Mouse (Mus musculus): ENCODE results near the gene 4930404H24Rik.

4930404H24Rik gene

DNA sequence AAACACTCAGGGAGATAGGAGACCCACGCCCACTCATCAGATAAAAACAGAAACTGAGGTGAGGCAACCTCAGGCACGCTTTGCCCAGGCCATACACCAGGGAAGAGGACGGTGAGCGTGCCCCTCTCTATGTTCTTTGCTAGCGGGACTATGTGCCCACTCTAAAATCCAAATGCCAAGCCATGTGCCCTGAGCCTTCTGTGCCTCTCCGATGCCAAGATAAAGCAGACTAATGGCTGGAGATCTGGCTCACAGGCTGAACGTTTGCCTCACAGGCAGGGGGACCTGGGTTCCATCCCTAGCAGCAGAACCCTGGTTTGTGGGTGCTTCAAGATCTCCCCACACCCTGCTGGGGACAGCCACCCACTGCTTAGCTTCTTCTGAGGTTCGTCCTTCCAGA lies 17.5 kb downstream of the 4930404H24Rik start:
- no peak for DNase-seq (ENCODE audit: low spot score)

DNA sequence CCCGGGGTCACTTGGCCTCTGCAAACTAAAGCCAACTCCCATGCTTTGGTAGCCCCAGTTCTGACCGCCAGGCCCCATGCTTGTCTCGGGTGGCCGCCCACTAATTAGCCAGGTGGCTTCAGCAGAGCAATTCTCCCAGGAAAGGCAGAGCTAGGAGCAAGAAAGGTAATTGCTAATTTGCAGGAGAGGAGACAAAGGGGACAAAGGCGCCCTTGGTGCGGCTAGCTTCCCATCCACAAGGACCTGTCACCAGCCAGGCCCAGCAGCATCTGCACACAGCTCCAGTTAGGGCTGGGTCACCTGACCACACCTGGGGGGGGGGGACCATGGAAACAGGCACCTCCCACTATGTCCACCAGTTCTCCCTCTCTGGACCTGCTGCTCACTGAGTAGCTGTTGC lies 19.0 kb downstream of the 4930404H24Rik start:
- DNase-seq (ENCODE audit: low spot score), result no peak

DNA sequence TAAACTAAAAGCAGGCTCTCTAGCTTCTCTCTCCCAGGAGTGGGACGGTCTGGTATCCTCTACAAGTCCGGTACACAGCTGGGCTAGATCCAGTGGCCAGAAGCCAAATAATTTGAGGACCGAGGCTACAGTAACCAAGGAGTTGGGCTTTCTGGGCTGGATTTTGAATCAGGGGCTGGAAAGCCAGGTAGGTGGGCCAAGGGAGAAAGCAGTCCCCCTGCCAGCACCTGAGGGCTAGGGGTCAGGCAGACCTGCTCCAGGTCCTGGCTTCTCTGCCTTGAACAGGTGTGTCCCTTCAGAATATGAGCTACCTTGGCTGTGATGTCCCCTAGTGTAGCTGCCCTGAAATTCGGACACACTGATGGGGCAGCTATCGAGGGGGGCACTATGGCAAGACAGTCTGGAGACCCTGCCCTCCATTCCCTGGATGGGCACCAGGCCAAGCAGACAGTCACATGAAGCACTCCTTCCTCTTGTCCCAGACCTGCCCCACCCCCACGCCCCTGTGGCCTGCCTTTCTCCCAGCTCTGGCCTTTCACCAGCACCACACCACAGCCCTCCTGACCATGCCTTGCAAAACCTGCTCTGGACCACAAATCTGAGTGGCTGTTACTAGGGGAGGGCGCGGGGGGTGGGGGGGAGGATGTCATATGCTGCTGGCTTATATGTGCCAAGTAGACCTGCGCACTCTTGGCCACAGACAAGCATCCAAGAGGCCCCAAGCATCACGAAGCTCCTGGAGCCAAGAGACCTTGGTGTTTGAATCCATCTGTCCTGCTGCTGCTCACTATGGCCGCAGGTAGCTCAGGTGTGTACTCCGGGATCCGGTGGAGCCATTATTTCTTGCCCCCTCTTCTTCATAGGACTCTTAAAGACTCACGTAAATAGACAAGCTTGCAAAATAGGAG lies 20.1 kb downstream of the 4930404H24Rik start:
- no peak for DNase-seq (ENCODE audit: low spot score)

DNA sequence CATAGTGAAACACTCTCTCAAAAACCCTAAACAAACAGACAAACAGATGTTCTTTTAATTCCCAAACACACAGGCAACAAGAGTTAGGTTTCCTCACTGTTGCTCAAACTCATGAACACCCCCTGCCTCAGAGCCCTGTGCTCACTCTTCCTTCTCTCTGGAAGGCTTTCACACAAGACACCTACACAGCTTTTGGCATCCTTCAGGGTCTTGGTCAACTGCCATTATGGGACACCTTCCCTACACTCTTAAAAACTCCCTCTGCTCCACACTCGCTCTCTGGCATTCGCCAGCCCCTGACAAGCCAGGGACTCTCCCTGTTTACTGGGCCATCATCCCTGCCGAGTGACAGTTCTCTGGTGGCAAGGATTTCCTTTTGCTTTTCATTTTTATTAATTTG lies 21.4 kb downstream of the 4930404H24Rik start:
- DNase-seq (ENCODE audit: low spot score), result no peak

DNA sequence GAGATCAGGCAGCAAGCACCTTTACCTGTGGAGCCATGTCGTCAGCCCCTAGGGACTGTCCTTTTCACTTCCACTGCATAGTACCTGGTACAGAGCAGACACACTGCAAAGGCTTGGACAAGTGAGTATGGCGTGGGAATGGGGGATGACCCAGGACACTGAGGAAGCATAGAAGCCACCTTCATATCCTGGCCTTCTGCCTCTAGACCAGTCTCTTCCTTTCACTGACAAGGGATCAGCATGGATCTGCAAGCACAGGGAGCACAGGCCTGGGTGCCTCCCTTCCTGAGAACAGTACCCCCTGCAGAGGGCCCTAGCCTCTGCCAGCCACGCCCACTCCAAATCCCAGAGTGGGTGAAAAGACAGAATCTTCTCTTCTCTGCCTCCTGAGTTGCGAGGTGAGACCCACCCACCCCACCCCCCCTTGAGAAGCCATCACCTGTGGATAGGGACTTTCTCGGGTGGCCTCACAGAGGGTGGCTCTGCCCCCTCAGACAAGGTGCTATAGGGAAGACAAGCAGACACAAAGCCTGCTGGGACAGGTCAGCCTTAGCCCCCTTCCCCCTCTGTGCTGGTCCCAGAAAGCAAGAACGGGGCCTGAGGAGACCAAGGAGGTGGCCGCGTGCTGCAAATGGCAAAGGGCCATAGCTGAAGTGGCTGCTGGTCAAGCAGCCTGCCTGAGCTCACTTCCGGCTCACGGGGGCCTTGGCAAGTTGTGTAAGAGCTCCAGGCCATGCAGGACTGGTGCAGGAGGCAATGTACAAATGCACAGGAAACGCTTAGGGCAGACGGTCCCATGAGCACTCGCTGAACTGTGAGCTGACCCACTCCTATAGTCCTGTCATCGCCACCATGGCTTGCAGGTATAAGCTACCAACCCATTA lies 22.1 kb downstream of the 4930404H24Rik start:
- no peak for DNase-seq (ENCODE audit: low spot score)

DNA sequence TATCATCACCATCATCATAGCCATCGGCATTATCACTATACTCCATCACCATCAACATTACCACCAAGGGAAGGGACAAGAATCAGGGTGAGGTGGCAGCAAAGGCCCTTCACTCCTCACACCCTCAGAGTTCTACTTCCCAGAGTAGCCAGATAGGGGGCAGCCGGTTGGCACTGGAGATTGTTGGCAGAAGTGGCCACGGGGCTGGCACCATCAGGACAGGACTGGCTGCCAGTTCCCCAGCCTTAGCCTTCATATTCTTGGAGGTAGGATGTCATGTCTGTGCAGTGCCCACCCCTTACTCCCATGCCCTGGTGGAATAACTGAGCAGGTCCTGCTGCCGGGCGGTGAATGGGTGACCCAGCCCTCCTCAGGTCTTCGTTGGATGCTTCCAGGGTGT lies 23.0 kb downstream of the 4930404H24Rik start:
- no peak for DNase-seq (ENCODE audit: low spot score)

DNA sequence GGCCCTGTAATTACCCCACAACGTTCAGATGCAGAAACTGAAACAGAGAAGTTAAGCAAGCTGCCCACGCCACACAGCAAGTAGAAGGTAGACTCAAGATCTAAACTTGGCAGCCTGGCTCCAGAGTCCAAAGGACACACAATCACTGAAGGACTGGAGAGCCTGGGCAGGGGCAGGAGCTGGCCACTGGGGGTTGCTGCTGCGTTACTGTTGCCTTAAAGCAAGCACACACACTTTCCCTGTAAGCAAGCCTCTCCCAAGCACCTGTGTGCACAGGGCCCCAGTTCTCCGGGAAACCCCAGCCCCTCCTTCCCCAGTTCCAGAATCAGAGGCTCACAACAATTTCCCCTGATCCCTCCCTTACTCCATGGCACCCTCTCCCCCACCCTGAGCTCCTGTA lies 24.4 kb downstream of the 4930404H24Rik start:
- no peak for DNase-seq (ENCODE audit: low spot score)

DNA sequence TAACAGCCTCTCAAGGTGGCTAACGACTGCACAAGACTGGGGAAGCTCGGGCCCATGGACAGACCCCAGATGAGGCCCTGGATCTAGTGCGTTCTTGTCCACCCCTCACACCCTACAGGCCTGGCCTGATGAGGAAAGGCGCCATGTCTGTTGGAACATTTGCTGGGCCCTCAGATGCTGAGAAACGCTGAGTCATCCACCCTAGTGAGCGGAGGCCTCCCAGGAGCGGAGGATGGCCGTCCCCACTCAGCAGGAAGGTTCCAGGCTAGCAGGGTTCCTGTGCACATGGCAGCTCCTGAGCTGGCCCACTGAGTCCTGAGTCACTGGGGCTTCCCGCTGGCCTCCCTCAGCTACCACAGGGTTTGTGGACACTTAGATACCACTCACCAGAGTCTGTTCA lies 27.5 kb downstream of the 4930404H24Rik start:
- DNase-seq (ENCODE audit: low spot score), result no peak

DNA sequence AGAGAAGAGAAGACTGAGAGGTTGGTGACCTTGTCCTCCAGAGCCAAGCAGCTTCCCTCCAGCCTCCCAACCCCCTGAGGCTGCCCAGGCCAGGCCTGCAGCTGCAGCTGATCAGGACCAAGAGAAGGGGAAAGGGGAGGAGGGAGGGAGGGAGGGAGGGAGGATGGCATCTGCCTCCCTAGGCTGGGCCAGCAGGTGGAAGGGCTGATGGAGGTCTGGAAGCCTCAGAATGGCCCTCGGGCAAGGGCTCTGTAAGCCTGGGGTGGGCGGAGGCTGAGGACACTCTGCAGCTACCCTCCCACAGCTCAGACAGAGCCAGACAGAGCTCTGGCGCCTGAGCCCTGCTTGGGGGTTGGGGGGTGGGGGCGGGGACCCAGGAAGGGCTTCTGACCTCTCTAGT lies 29.7 kb downstream of the 4930404H24Rik start:
- DNase-seq (ENCODE audit: low spot score), result no peak

DNA sequence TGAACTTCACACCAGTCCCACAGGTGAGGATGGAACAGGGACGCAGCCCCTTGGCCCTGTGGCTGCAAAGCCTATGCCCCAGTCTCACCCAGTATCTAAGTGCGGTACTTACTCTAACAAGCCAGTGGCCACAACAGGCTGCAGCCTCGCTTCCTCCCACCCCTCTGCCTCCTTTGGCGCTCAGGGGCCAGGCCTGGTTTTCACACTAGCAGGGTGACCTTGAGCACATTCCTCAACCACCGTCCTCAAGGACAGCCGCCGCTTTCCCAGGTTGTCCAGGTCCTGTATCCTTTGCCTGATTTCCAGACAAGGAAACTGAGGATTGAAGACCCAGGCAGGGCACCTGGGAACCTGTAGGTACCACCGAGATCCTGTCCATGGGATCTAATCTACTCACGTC lies 30.6 kb downstream of the 4930404H24Rik start:
- no peak for DNase-seq (ENCODE audit: low spot score)

DNA sequence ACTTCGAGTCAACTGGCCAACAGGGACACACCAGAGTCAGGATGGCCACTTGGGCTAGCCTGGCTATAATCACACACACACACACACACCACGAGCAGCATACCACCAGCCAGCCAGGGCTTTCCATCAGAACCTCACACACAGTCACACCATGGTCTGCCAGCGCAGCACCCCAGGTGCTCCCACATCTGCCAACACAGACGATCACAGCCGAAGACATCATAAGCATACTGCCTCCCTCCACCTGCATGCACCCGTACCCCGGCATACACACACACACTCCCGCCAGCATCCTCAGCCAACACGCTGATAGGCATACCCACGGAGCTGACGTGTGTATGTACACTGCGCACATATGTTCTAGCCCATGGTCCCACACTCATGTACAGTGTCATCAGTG lies 31.1 kb downstream of the 4930404H24Rik start:
- no peak for DNase-seq (ENCODE audit: low spot score)

DNA sequence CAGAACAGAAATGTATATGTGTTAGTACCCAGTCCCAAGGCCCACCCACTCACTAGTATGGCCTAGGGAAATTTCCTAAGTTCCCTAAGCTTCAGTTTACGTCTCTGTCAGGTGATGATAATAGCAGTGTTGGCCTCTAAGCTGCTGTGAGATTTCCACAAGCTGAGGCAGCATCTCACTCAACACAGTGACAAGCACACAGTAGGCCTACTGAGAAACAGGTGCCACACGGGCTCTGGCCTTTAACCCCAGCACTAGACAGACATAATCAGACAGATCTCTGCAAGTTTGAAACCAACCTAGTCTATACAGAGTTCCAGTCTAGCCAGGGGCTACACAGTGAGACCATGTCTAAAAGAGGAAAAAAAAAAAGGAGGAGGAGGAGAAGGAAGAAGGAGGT lies 32.1 kb downstream of the 4930404H24Rik start:
- DNase-seq (ENCODE audit: low spot score), result no peak

DNA sequence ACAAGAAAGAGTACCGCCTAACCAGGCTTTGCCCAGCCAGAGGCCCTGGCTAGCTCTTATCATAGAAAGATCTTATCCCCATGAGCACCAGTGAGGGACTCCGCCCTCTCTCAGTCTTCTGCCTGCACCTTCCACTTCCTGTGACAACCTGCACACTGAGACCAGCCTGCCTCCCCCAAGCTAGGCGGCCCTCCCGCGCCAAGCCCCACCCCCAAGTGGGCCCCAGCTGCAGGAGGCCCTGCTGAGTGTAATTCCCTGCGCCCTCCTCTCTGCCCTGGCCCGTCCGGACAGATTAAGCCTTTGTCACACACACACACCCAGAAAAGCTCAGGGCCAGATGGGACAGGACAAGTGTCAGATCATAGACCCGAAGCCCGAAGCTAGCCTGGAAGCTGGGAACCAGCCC lies 33.3 kb downstream of the 4930404H24Rik start:
- no peak for DNase-seq (ENCODE audit: low spot score)

DNA sequence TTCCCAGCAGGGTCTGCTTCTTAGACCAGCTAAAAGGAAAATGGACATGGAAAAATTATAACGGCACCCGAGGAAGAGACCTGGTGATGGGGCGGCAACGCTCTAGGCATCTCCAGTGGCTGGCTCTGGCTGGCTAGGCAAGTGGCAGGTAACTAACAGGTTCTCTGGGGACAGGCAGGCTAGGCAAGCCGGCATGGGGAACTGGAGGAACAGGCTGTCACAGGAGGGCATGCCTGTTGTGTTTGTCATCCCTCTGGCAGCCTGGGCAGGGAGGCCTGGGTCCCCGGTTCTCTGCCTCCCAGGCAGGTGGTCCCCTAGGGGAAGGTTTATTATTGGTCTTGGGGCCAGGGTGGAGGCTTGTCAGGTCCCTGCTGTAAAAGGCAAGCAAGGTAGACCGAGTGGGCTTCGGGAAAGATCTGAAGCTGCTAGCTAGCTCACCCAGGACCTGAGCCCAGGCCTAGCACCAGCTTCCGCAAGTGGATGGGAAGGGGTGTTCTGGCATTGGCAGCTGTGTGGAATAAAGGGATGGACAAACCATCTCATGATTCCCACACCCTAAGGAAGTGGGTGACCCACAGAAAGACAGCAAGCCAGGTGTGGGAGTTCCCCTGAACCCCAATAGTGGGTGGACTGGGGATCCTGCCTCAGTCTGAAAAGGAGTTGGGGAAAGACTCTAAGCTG lies 34.4 kb downstream of the 4930404H24Rik start:
- DNase-seq (ENCODE audit: low spot score), result no peak

DNA sequence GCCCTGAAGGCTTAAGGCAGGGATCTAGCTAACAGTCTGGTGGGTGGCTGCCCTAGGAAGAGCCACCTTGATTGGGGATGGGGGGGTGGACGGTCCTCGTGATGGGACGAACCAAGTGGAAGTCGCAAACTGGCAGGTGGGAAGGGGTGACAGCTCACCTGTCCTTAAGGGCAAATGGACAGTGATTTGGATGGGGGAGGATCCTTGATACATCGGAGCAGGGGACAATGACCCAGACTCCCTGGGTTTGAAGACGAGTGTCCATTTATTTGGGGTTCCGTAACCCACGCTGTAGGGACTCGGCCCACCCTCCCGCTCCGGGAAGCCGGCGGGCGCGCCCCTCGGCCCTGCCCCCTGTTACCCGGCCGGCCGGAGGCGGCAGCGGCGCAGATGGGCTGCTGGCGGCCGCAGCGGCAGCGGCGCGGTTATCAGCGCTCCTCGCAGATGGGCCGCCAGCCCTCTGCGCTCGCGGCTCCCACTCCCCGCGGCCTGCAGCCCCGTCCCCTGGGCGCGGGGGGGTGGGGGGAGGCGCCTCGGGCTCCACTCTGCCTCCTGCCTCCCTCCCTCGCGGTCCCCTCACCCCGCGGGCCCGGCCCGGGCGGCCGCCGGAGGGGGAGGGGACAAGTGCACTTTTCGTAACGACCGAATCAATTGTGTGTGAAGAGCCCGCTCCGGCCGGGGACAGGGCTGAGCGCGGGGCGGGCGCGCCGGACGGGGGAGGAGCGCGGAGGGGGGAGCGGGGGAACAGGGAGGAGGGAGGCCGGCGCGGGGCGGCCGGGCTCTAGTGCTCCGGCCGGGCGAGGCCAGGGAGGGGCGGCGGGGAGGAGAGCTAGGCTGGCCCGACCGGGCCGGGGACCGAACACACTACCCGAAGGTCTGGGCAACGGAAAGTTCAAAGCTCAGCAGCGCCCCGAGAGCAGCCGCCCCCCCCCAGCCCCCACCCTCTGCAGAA lies 35.3 kb downstream of the 4930404H24Rik start:
- no peak for DNase-seq (ENCODE audit: low spot score)

DNA sequence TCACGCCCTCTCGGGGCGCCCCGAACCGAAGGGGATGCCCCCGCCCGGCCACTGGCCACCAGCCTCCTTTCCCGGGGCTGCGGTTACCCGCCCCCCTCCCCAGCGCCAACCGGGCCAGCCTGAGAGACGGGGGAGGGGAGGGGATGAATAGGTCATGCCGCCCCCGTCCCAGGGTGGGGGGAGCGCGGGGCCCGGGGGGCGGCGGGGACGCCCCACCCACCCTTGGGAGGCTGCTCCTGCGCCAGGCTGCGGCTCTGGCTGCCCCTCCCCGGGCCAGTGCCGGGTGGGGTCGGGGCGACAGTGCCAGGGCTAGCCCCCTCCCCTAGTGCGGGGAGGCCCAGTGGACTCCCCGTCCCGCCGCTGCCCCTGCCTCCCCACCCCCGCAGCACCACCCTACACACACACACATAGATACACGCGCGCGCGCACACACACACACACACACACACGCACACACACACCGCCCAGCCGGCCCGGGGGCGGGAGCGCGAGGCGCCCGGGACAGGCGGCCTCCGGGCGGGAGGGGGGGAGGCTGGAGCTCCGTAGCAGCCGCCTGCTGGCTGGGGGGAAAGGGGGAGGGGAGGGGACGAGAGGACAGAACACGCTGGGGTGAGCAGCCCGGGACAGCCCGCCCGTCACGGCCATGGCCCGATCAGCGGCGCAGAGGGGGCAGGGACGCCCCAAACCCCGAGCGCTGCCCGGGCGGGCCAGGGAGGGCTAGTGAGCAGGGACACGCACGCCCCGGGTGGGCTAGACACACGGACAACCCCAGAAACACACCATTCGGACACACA lies 36.2 kb downstream of the 4930404H24Rik start:
- DNase-seq (ENCODE audit: low spot score), result no peak

DNA sequence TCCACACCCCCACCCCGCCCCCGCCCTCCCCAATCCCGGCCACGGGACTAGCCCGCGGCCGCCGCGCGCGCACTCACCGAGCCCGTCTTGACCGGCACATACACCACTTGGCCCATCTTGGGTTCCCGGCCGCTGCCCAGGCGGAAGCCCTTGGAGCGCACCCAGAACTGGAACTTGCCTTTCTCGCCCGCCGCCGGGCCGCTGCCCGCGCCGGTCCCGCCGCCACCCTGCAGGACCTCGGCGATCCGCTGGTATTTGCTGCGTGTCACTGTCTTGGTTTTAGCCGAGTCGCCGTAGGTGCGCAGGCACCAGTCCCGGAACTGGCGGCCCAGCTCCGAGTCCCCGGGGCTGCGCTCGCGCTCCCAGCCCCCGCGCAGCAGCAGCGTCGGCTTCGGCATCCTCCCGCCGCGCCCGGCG lies 36.8 kb downstream of the 4930404H24Rik start:
- DNase-seq (ENCODE audit: low spot score), result no peak

DNA sequence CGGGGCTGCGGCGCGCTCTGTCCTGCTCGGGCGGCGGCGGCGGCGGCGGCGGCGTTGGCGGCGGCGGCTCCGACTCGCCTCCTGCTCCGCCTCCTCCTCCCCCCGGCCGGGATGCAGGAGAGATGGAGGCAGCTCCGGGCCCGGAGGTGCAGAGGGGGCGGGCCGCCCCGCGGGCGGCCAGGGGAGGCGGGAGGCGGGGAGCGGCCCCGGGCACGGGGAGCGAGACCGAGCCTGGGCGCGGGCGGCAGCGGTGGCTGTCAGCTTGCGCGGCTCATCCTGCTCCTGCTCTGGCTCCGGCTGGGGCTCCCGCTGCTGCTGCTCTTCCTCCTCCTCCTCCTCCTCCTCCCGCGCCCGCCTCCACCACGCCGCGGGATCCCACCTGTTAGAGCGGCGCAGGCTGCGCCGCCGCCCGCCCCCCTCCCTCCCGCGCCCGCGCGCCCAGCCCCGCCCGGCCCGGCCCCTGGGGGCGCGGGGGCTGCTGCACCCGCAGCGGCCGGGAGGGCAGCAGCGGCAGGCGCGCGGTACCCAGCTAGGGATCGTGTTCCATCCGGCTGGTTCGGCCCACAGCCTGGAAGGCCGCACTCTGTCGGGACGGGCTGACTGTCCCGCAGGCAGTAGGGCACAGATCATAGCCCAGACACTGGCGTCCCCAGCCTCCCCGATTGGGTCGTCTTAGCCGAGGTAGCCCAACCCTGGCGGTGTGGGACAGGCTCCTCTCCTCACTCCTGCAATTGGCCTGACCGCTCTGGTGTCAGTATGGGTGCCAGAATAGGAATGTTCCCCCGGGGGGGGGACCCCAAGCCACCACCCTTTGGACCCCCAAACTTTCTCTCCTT lies 37.6 kb downstream of the 4930404H24Rik start, which contains the start of gene Nol4l:
Gene Nol4l, minus strand, starts transcription at position 41 of the 836 bp plus-strand sequence.
- DNase-seq (ENCODE audit: low spot score), result no peak

DNA sequence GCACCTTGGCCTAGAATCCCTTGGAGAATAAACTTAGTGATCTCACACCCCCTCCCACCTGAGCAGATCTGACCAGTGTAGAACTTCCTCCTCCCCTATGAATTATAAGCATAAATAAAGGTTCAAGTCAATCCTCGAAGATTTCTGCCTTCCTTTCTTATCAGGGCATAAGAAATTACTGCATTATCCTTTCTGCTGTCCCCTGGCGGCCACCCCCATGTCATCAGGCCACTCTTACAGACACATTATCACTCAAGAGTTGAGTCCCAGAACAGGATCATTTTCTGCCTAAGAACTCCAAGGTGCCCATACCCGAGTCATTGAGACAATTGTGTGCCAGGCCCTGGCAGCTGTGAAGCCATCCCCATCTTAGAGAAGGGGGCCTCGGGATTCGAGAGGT lies 38.4 kb downstream of the 4930404H24Rik start:
- no peak for DNase-seq (ENCODE audit: low spot score)

Data from ovary, postnatal 10 days (tissue).